Mouse (Mus musculus) limb, embryonic 14.5 days (tissue): ENCODE measurements at regions not wholly inside any gene's neighbourhood (a gene's known extent, or its start where the extent isn't known, plus 50 kb on each side); places are given as distances from the start of the nearest gene placed in this dataset.
A peak's percentile ranks its signal among the peaks of the same experiment; 100 is the strongest.

ENCODE experiments used
- ATAC-seq: fragments of 200-750 bp; cut with Nextera tagmentation; 2 replicates; pipeline ENCODE4 v1.8.0; 2017; ENCODE audit warnings: low read depth, moderate number of reproducible peaks, moderate TSS enrichment; ENCODE audit not compliant: low FRiP score
- DNase-seq: peaks from one replicate; pipeline ENCODE4 v3.0.0-alpha.2; 2015; ENCODE audit warnings: low spot score
- H3K27ac ChIP-seq: fragments of 300-500 bp; sonication (generic); replicated peaks from 2 replicates; pipeline ENCODE4 v1.5.1; 2014; ENCODE audit warnings: low read depth, mild to moderate bottlenecking, low read length, moderate library complexity, mixed read lengths
- H3K27me3 ChIP-seq: fragments of 300-500 bp; sonication (generic); 2 replicates; pipeline ENCODE4 v1.6.1; 2014; ENCODE audit warnings: low read length, mixed read lengths; ENCODE audit not compliant: control insufficient read depth, insufficient read depth
- H3K36me3 ChIP-seq: fragments of 300-500 bp; sonication (generic); 2 replicates; pipeline ENCODE4 v1.6.1; 2014; ENCODE audit warnings: mild to moderate bottlenecking, low read length, moderate library complexity, mixed read lengths; ENCODE audit not compliant: control insufficient read depth, insufficient read depth
- H3K4me1 ChIP-seq: fragments of 300-500 bp; sonication (generic); 2 replicates; pipeline ENCODE4 v1.6.1; 2014; ENCODE audit warnings: antibody characterized with exemption, low read length, mixed read lengths; ENCODE audit not compliant: control insufficient read depth, insufficient read depth
- H3K4me2 ChIP-seq: fragments of 300-500 bp; sonication (generic); replicated peaks from 2 replicates; pipeline ENCODE4 v1.6.1; 2014; ENCODE audit warnings: low read depth, mild to moderate bottlenecking, low read length, moderate library complexity; ENCODE audit not compliant: severe bottlenecking
- H3K4me3 ChIP-seq: fragments of 300-500 bp; sonication (generic); replicated peaks from 2 replicates; pipeline ENCODE4 v1.5.1; 2014; ENCODE audit warnings: low read length
- H3K9ac ChIP-seq: fragments of 300-500 bp; sonication (generic); 2 replicates; pipeline ENCODE4 v1.6.1; 2014; ENCODE audit warnings: mild to moderate bottlenecking, low read depth, low read length, moderate library complexity; ENCODE audit not compliant: severe bottlenecking
- H3K9me3 ChIP-seq: fragments of 300-500 bp; sonication (generic); 2 replicates; pipeline ENCODE4 v1.6.1; 2016; ENCODE audit warnings: low read length; ENCODE audit not compliant: control insufficient read depth
- POLR2A ChIP-seq: fragments of 200-500 bp; IDR thresholded peaks from 2 replicates; pipeline ENCODE4 v1.8.0; 2012; ENCODE audit warnings: inconsistent platforms, mild to moderate bottlenecking, moderate library complexity, borderline replicate concordance; ENCODE audit not compliant: insufficient read depth, insufficient read length; ENCODE audit errors: extremely low read depth
- WGBS: fragments of 180-500 bp; shearing (Covaris S2); extraction: QIAGEN DNeasy Blood & Tissue Kit; methylation state at CpG from one replicate; pipeline ENCODE4 v1.1.7; 2014; 5-methylcytosine and 5-hydroxymethylcytosine counted together

GRCm38 (mm10) chr12:93427988-93428387 lies 1579.0 kb upstream of the Sel1l start:
- 73% methylated on average over 2 of the region's 2 CpGs for WGBS
- Histone ChIP-seq H3K9ac (no peak overlapping the region), H3K27me3 (no peaks in the 10 kb centered on the region), H3K4me1 (no peaks in the 10 kb centered on the region), H3K4me3 (no peak overlapping the region), H3K9me3 (no peaks in the 10 kb centered on the region), H3K27ac (no peak overlapping the region), H3K36me3 (no peaks in the 10 kb centered on the region), H3K4me2 (no peak overlapping the region)
- TF ChIP-seq POLR2A = no peak
- no peak for DNase-seq
- no peak for ATAC-seq

GRCm38 (mm10) chr12:93416381-93416780 lies 1567.4 kb upstream of the Sel1l start:
- Histone ChIP-seq H3K4me2 (no peak overlapping the region), H3K27ac (no peak overlapping the region), H3K4me3 (no peak overlapping the region), H3K27me3 (no peaks in the 10 kb centered on the region), H3K9me3 (no peaks in the 10 kb centered on the region), H3K36me3 (no peaks in the 10 kb centered on the region), H3K4me1 (no peaks in the 10 kb centered on the region), H3K9ac (no peak overlapping the region)
- TF ChIP-seq POLR2A = no peak
- 83% methylated on average over 6 of the region's 6 CpGs for WGBS
- ATAC-seq = no peak
- DNase-seq = no peak

- DNase-seq = no peak
- H3K36me3 ChIP-seq = no peaks in the 10 kb centered on the region
- no peak overlapping the region for H3K4me2 ChIP-seq
- H3K27ac ChIP-seq = no peak overlapping the region
- no peaks in the 10 kb centered on the region for H3K4me1 ChIP-seq
- WGBS = 70% methylated on average over 1 of the region's 1 CpGs
- H3K9ac ChIP-seq = no peak overlapping the region
- TF ChIP-seq POLR2A = no peak
- no peaks in the 10 kb centered on the region for H3K27me3 ChIP-seq
- no peak overlapping the region for H3K4me3 ChIP-seq
- H3K9me3 ChIP-seq = no peaks in the 10 kb centered on the region
- no peak for ATAC-seq
Observed at GRCm38 (mm10) chr12:93415791-93416190, 1566.8 kb upstream of the Sel1l start.

GRCm38 (mm10) chr12:93385578-93385977 lies 1536.6 kb upstream of the Sel1l start:
- Histone ChIP-seq H3K9me3 (no peaks in the 10 kb centered on the region), H3K27me3 (no peaks in the 10 kb centered on the region), H3K9ac (no peak overlapping the region), H3K36me3 (no peaks in the 10 kb centered on the region), H3K27ac (no peak overlapping the region), H3K4me2 (no peak overlapping the region), H3K4me3 (no peak overlapping the region), H3K4me1 (no peaks in the 10 kb centered on the region)
- DNase-seq (no peak), ATAC-seq (no peak)
- WGBS = 26% methylated on average over 2 of the region's 2 CpGs
- TF ChIP-seq POLR2A = no peak

GRCm38 (mm10) chr12:93342933-93343332 lies 1494.0 kb upstream of the Sel1l start:
- no peak overlapping the region for H3K27ac ChIP-seq
- H3K27me3 ChIP-seq = no peaks in the 10 kb centered on the region
- no peaks in the 10 kb centered on the region for H3K9me3 ChIP-seq
- H3K9ac ChIP-seq = no peak overlapping the region
- 10% methylated on average over 4 of the region's 4 CpGs for WGBS
- H3K4me1 ChIP-seq = no peaks in the 10 kb centered on the region
- no peak overlapping the region for H3K4me3 ChIP-seq
- no peak for ATAC-seq
- H3K36me3 ChIP-seq = no peaks in the 10 kb centered on the region
- TF ChIP-seq POLR2A = no peak
- H3K4me2 ChIP-seq = no peak overlapping the region
- peak; percentile 3 for DNase-seq

GRCm38 (mm10) chr12:93342525-93342924 lies 1493.6 kb upstream of the Sel1l start:
- DNase-seq (no peak), ATAC-seq (no peak)
- H3K4me2 ChIP-seq = no peak overlapping the region
- no peak overlapping the region for H3K27ac ChIP-seq
- H3K4me1 ChIP-seq = no peaks in the 10 kb centered on the region
- H3K4me3 ChIP-seq = no peak overlapping the region
- H3K9me3 ChIP-seq = no peaks in the 10 kb centered on the region
- H3K9ac ChIP-seq = no peak overlapping the region
- H3K27me3 ChIP-seq = no peaks in the 10 kb centered on the region
- H3K36me3 ChIP-seq = no peaks in the 10 kb centered on the region
- WGBS = 48% methylated on average over 4 of the region's 4 CpGs
- no peak for TF ChIP-seq POLR2A
